Mouse (Mus musculus) neural tube, embryonic 14.5 days (tissue): ENCODE data around the gene Gm17268. TPM values are rescaled to one million over a fixed set of nuclear protein-coding genes. Genes with fewer than 3 reads are reported as not detected.

ENCODE experiments used
- ATAC-seq: fragments of 200-750 bp; cut with Nextera tagmentation; 2 replicates; pipeline ENCODE4 v1.8.0; 2017; ENCODE audit warnings: low read depth, mild to moderate bottlenecking, moderate TSS enrichment, moderate library complexity
- H3K27ac ChIP-seq: fragments of 300-500 bp; sonication (generic); 2 replicates; pipeline ENCODE4 v1.5.1; 2014; ENCODE audit warnings: low read depth, mild to moderate bottlenecking, control low read depth, low read length, moderate library complexity, mixed read lengths
- H3K27me3 ChIP-seq: fragments of 300-500 bp; sonication (generic); 2 replicates; pipeline ENCODE4 v1.6.1; 2014; ENCODE audit warnings: low read length; ENCODE audit not compliant: control insufficient read depth, insufficient read depth
- H3K36me3 ChIP-seq: fragments of 300-500 bp; sonication (generic); 2 replicates; pipeline ENCODE4 v1.6.1; 2014; ENCODE audit warnings: low read length, mixed read lengths; ENCODE audit not compliant: control insufficient read depth, insufficient read depth
- H3K4me1 ChIP-seq: fragments of 300-500 bp; sonication (generic); 2 replicates; pipeline ENCODE4 v1.6.1; 2014; ENCODE audit warnings: low read length; ENCODE audit not compliant: control insufficient read depth, insufficient read depth
- H3K4me2 ChIP-seq: fragments of 300-500 bp; sonication (generic); 2 replicates; pipeline ENCODE4 v1.6.1; 2014; ENCODE audit warnings: mild to moderate bottlenecking, low read depth, low read length, control low read depth
- H3K4me3 ChIP-seq: fragments of 300-500 bp; sonication (generic); 2 replicates; pipeline ENCODE4 v1.5.1; 2014; ENCODE audit warnings: low read depth, low read length, control low read depth, mixed read lengths
- H3K9ac ChIP-seq: fragments of 300-500 bp; sonication (generic); replicated peaks from 2 replicates; pipeline ENCODE4 v1.6.1; 2014; ENCODE audit warnings: low read depth, mild to moderate bottlenecking, control low read depth, low read length, mixed read lengths
- H3K9me3 ChIP-seq: fragments of 300-500 bp; sonication (generic); 2 replicates; pipeline ENCODE4 v1.6.1; 2016; ENCODE audit warnings: low read length; ENCODE audit not compliant: control insufficient read depth
- WGBS: fragments of 180-500 bp; shearing (Covaris S2); extraction: QIAGEN DNeasy Blood & Tissue Kit; methylation state at CpG from one replicate; pipeline ENCODE4 v1.1.7; 2014; 5-methylcytosine and 5-hydroxymethylcytosine counted together
- polyA plus RNA-seq: library from polyadenylated mRNA; unstranded; fragments of >200 nt; fragmentation: Nextera tagmentation; extraction: Ambion mirVana; gene quantifications from 2 replicates; pipeline ENCODE4 v1.2.1, GENCODE M21; 2014

The Gm17268 gene
- polyA plus RNA-seq, 1 experiment from 2014 or later = not detected

DNA sequence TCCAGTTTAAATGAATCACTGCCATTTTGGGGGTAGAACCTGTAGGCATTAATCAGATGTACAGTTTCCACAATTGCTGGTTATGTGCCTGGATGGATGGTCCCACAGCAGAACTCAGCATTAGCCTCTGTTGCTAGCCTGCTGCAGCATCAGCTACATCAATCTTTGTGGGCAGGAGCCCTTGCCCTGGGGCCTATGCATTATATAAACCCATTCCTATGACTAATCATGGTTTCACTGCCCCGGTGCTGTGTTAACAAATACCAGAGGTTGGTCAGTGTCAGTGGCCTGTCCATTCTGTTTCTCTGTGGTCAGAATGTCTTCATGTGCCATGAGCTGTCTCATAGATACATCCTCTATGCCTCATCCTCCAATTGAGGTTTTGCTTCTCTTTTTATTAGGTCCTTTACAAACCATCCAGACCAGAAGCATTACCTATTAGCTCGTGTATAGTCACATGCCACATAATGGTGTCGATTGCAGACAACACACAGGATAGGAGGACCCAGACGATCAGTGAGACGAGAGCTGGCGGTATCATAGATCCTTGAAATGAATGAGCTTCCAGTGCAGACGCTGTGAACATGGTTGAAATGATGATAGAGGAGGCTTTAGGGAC is 28.7 kb upstream of the Gm17268 start:
- Histone ChIP-seq H3K9ac (no peak overlapping the region), H3K27me3 (no peaks in the 10 kb centered on the region), H3K9me3 (no peaks in the 10 kb centered on the region), H3K4me1 (no peaks in the 10 kb centered on the region), H3K36me3 (no peaks in the 10 kb centered on the region), H3K4me3 (no peak overlapping the region), H3K4me2 (no peak overlapping the region), H3K27ac (no peak overlapping the region)
- no peak for ATAC-seq
- 76% methylated on average over 7 of the region's 7 CpGs for WGBS

GRCm38 (mm10) chr11:82063454-82063853 is 25.1 kb upstream of the Gm17268 start:
- H3K4me1 ChIP-seq = no peaks in the 10 kb centered on the region
- no peak overlapping the region for H3K4me3 ChIP-seq
- no peaks in the 10 kb centered on the region for H3K27me3 ChIP-seq
- ATAC-seq = no peak
- H3K9ac ChIP-seq = no peak overlapping the region
- no peaks in the 10 kb centered on the region for H3K36me3 ChIP-seq
- 85% methylated on average over 2 of the region's 2 CpGs for WGBS
- no peaks in the 10 kb centered on the region for H3K9me3 ChIP-seq
- H3K27ac ChIP-seq = no peak overlapping the region
- H3K4me2 ChIP-seq = no peak overlapping the region

- Histone ChIP-seq H3K27ac (no peak overlapping the region), H3K9me3 (no peaks in the 10 kb centered on the region), H3K36me3 (no peaks in the 10 kb centered on the region), H3K27me3 (no peaks in the 10 kb centered on the region), H3K4me1 (no peaks in the 10 kb centered on the region), H3K4me3 (no peak overlapping the region), H3K9ac (no peak overlapping the region), H3K4me2 (no peak overlapping the region)
- no peak for ATAC-seq
- 83% methylated on average over 3 of the region's 3 CpGs for WGBS
These were observed 23.9 kb upstream of the Gm17268 start for GRCm38 (mm10) chr11:82062226-82062625.

- Histone ChIP-seq H3K4me1 (no peaks in the 10 kb centered on the region), H3K27ac (no peak within 1 kb of the TSS), H3K27me3 (no peaks in the 10 kb centered on the region), H3K9me3 (no peaks in the 10 kb centered on the region), H3K4me2 (no peak within 1 kb of the TSS), H3K4me3 (no peak within 1 kb of the TSS), H3K9ac (no peak within 1 kb of the TSS), H3K36me3 (no peaks in the 10 kb centered on the region)
- no peak for ATAC-seq
- WGBS = 83% methylated on average over 6 of the region's 6 CpGs
These were observed 19.3 kb upstream of the Gm17268 start, which contains the start of gene Ccl11 for GRCm38 (mm10) chr11:82057646-82058045. Ccl11 (plus strand) TSS chr11:82057823.

- Histone ChIP-seq H3K9ac (no peak overlapping the region), H3K4me1 (no peaks in the 10 kb centered on the region), H3K4me2 (no peak overlapping the region), H3K4me3 (no peak overlapping the region), H3K36me3 (no peaks in the 10 kb centered on the region), H3K27ac (no peak overlapping the region), H3K9me3 (no peaks in the 10 kb centered on the region), H3K27me3 (no peaks in the 10 kb centered on the region)
- no peak for ATAC-seq
- WGBS = 87% methylated on average over 7 of the region's 7 CpGs
These were observed 15.5 kb upstream of the Gm17268 start for GRCm38 (mm10) chr11:82053849-82054248.

- H3K4me2 ChIP-seq = no peak overlapping the region
- no peak overlapping the region for H3K9ac ChIP-seq
- H3K4me3 ChIP-seq = no peak overlapping the region
- WGBS = 45% methylated on average over 6 of the region's 6 CpGs
- H3K27ac ChIP-seq = no peak overlapping the region
- H3K36me3 ChIP-seq = no peaks in the 10 kb centered on the region
- H3K4me1 ChIP-seq = no peaks in the 10 kb centered on the region
- no peaks in the 10 kb centered on the region for H3K27me3 ChIP-seq
- no peaks in the 10 kb centered on the region for H3K9me3 ChIP-seq
- no peak for ATAC-seq
These were observed 9.5 kb upstream of the Gm17268 start for GRCm38 (mm10) chr11:82047746-82048415.

- H3K9ac ChIP-seq = no peak within 1 kb of the TSS
- no peak within 1 kb of the TSS for H3K4me2 ChIP-seq
- no peak for ATAC-seq
- H3K9me3 ChIP-seq = no peaks in the 10 kb centered on the region
- H3K4me3 ChIP-seq = no peak within 1 kb of the TSS
- no peak within 1 kb of the TSS for H3K27ac ChIP-seq
- H3K4me1 ChIP-seq = no peaks in the 10 kb centered on the region
- WGBS = 76% methylated on average over 3 of the region's 3 CpGs
- no peaks in the 10 kb centered on the region for H3K36me3 ChIP-seq
- no peaks in the 10 kb centered on the region for H3K27me3 ChIP-seq
These were observed 7.1 kb upstream of the Gm17268 start, which contains the start of gene Ccl7 for GRCm38 (mm10) chr11:82045471-82045870. Ccl7 (plus strand) TSS chr11:82045712.

DNA sequence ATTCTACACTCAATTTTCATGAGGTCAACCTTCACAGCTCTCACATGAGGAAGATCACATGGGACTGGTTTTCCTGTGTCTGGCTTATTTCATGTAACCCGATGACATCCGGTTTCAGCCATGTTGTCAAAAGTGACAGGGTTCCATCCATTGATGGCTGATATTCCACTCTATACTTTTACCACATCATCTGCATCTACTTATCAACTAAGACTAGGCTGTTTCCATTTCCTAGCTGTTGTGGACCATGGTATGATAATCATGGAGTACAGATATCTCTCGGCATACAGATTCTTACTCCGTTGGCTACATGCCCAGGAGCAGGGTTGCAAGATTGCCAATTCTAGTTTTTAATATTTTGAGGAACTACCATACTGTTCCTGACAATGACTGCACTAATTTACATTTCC is 3.3 kb upstream of the Gm17268 start:
- no peak for ATAC-seq
- Histone ChIP-seq H3K9me3 (no peaks in the 10 kb centered on the region), H3K4me3 (no peak overlapping the region), H3K9ac (no peak overlapping the region), H3K36me3 (no peaks in the 10 kb centered on the region), H3K4me1 (no peaks in the 10 kb centered on the region; the same call in 1 of the 2 replicates), H3K27me3 (no peaks in the 10 kb centered on the region), H3K4me2 (no peak overlapping the region), H3K27ac (no peak overlapping the region)
- WGBS = 91% methylated on average over 4 of the region's 4 CpGs

DNA sequence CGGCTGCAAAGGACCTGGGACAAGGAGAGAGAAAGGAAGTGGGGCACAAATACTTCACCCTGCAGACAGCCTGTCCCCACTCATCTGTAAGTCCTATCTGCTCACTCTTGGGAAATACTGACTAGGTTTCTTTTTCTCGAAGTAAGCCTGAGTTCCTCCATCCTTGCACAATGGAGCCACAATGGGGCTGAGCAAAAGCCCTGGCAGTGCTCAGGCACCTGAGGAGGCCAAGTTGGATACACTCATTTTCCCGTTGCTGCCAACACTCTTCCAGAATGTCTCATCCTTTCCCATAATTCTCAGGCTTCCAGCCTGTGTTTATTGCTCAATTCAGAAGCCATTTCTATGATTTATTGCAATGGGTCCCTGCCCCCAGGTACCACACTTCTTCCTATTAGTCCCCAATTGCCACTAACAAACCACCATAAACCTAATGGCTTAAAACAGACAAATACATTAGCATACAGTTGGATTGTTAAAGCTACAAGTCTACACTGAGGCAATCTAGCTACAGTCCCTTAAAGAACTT is 834 bp upstream of the Gm17268 start:
- no peak overlapping the region for H3K27ac ChIP-seq
- no peak overlapping the region for H3K4me3 ChIP-seq
- H3K27me3 ChIP-seq = no peaks in the 10 kb centered on the region
- H3K4me1 ChIP-seq = no peaks in the 10 kb centered on the region; the same call in 1 of the 2 replicates
- H3K9ac ChIP-seq = no peak overlapping the region
- WGBS = 33% methylated on average over 3 of the region's 3 CpGs
- no peak for ATAC-seq
- no peaks in the 10 kb centered on the region for H3K9me3 ChIP-seq
- no peak overlapping the region for H3K4me2 ChIP-seq
- no peaks in the 10 kb centered on the region for H3K36me3 ChIP-seq
